Mouse (Mus musculus): ENCODE measurements around the gene Ifnk.

Ifnk gene

GRCm38 (mm10) chr4:35201700-35202099, 49.8 kb downstream of the Ifnk start:
- no peak for DNase-seq
